Mouse (Mus musculus): ENCODE measurements at regions not wholly inside any gene's neighbourhood (a gene's known extent, or its start where the extent isn't known, plus 50 kb on each side); places are given as distances from the start of the nearest gene placed in this dataset.
"Not testable (repeated sequence)": the region's sequence is repeated elsewhere in the genome, so short reads cannot be mapped to it uniquely, and the experiment has no call there.

GRCm38 (mm10) chr14:101067082-101067481 lies 133.0 kb downstream of the Prr30 start:
- intact Hi-C loops (cut with DNase I) = no loop called here
- DNase-seq (ENCODE audit: extremely low spot score in 1 of 2, low spot score in 2 of 2) = no peak

GRCm38 (mm10) chr14:101056874-101057273 lies 143.3 kb downstream of the Prr30 start:
- intact Hi-C loops (cut with DNase I) = no loop called here
- no peak for DNase-seq (ENCODE audit: extremely low spot score in 1 of 2, low spot score in 2 of 2)

GRCm38 (mm10) chr14:101055915-101056314 lies 144.2 kb downstream of the Prr30 start:
- DNase-seq (ENCODE audit: extremely low spot score in 1 of 2, low spot score in 2 of 2) = peak; percentile 31 to 76
- intact Hi-C loops (cut with DNase I) = no loop called here

- intact Hi-C loops (cut with DNase I) = no loop called here
- DNase-seq (ENCODE audit: extremely low spot score in 1 of 2, low spot score in 2 of 2) = no peak
Measured at GRCm38 (mm10) chr14:101054786-101055185, 145.3 kb downstream of the Prr30 start.

GRCm38 (mm10) chr14:101052760-101053159 lies 147.4 kb downstream of the Prr30 start:
- intact Hi-C loops (cut with DNase I) = no loop called here
- DNase-seq (ENCODE audit: extremely low spot score in 1 of 2, low spot score in 2 of 2) = no peak

- intact Hi-C loops (cut with DNase I) = no loop called here
Measured at GRCm38 (mm10) chr14:101050212-101050611, 149.9 kb downstream of the Prr30 start.

GRCm38 (mm10) chr14:101049664-101050203 lies 150.4 kb downstream of the Prr30 start:
- no peak for DNase-seq (ENCODE audit: extremely low spot score in 1 of 2, low spot score in 2 of 2)
- intact Hi-C loops (cut with DNase I) = no loop called here

More at GRCm38 (mm10) chr14:101050212-101050611, 149.9 kb downstream of the Prr30 start:
- no peak for DNase-seq (ENCODE audit: extremely low spot score in 1 of 2, low spot score in 2 of 2)

GRCm38 (mm10) chr14:101043494-101043893 lies 156.6 kb downstream of the Prr30 start:
- intact Hi-C loops (cut with DNase I) = no loop called here
- DNase-seq (ENCODE audit: extremely low spot score in 1 of 2, low spot score in 2 of 2) = no peak

GRCm38 (mm10) chr14:101001070-101001469 lies 199.1 kb downstream of the Prr30 start:
- intact Hi-C loops (cut with DNase I) = no loop called here
- DNase-seq (ENCODE audit: extremely low spot score in 1 of 2, low spot score in 2 of 2) = no peak

GRCm38 (mm10) chr14:100980754-100981153 lies 219.4 kb downstream of the Prr30 start:
- intact Hi-C loops (cut with DNase I) = no loop called here
- no peak for DNase-seq (ENCODE audit: extremely low spot score in 1 of 2, low spot score in 2 of 2)

GRCm38 (mm10) chr14:100978515-100978914 lies 221.6 kb downstream of the Prr30 start:
- intact Hi-C loops (cut with DNase I) = no loop called here
- DNase-seq (ENCODE audit: extremely low spot score in 1 of 2, low spot score in 2 of 2) = no peak

GRCm38 (mm10) chr14:100970970-100971369 lies 229.2 kb downstream of the Prr30 start:
- intact Hi-C loops (cut with DNase I) = no loop called here
- peak in 1 of 2 experiments; percentile 1 for DNase-seq (ENCODE audit: extremely low spot score in 1 of 2, low spot score in 2 of 2)

GRCm38 (mm10) chr14:100960198-100960597 lies 239.9 kb downstream of the Prr30 start:
- intact Hi-C loops (cut with DNase I) = no loop called here
- no peak for DNase-seq (ENCODE audit: extremely low spot score in 1 of 2, low spot score in 2 of 2)

- no peak for DNase-seq (ENCODE audit: extremely low spot score in 1 of 2, low spot score in 2 of 2)
- intact Hi-C loops (cut with DNase I) = no loop called here
Measured at GRCm38 (mm10) chr14:100955806-100956436, 244.2 kb downstream of the Prr30 start.

GRCm38 (mm10) chr14:100950681-100951119 lies 249.4 kb downstream of the Prr30 start:
- intact Hi-C loops (cut with DNase I) = no loop called here

GRCm38 (mm10) chr14:100947625-100948024 lies 252.5 kb downstream of the Prr30 start:
- DNase-seq (ENCODE audit: extremely low spot score in 1 of 2, low spot score in 2 of 2); intact Hi-C loops (cut with DNase I): not testable (repeated sequence)

More at GRCm38 (mm10) chr14:100950681-100951119, 249.4 kb downstream of the Prr30 start:
- DNase-seq (ENCODE audit: extremely low spot score in 1 of 2, low spot score in 2 of 2) = peak in 1 of 2 experiments; percentile 0

GRCm38 (mm10) chr14:100937358-100937887 lies 262.7 kb downstream of the Prr30 start:
- intact Hi-C loops (cut with DNase I) = no loop called here
- no peak for DNase-seq (ENCODE audit: extremely low spot score in 1 of 2, low spot score in 2 of 2)

GRCm38 (mm10) chr14:100934554-100934953 lies 265.6 kb downstream of the Prr30 start:
- no peak for DNase-seq (ENCODE audit: extremely low spot score in 1 of 2, low spot score in 2 of 2)

GRCm38 (mm10) chr14:100924880-100925279 lies 275.2 kb downstream of the Prr30 start:
- intact Hi-C loops (cut with DNase I) = no loop called here
- no peak for DNase-seq (ENCODE audit: extremely low spot score in 1 of 2, low spot score in 2 of 2)

More at GRCm38 (mm10) chr14:100934554-100934953, 265.6 kb downstream of the Prr30 start:
- intact Hi-C loops (cut with DNase I) = no loop called here

GRCm38 (mm10) chr14:100900221-100900620 lies 299.9 kb downstream of the Prr30 start:
- intact Hi-C loops (cut with DNase I) = no loop called here
- DNase-seq (ENCODE audit: extremely low spot score in 1 of 2, low spot score in 2 of 2) = no peak
